Mouse (Mus musculus) v-Abl transformed pro-B cells (cell line): ENCODE results near the gene Pate2.

Source experiments
- in situ Hi-C, 2 experiments: fragments of 400-800 bp; cut with MboI; formaldehyde crosslinking; loops; one replicate each; pipeline ENCODE4 v1.15.1; 2025; ENCODE audit not compliant: unreplicated experiment in 2 of 2

Gene Pate2

GRCm38 (mm10) chr9:35569571-35570534, at the start of gene Pate2, which contains the start of gene Hyls1:
Gene Pate2 (plus strand): TSS chr9:35570284.
Gene Hyls1 (minus strand): TSS chr9:35570398.
- in situ Hi-C loops: loop anchor here (10.0 to 25.0 kb wide), 5 partner anchors 365 to 1767 kb away; partner anchors contain the start of genes Ccdc15 (in 1 of the 2), Srpr (in 1 of the 2), Stt3a (in 1 of the 2) and Tirap (in 1 of the 2)

- in situ Hi-C loops: loop anchor here in 1 of 2 experiments (25.0 kb wide), 1 partner anchor 1158 kb away; no protein-coding TSS in a partner anchor
These were observed 49.3 kb upstream of the Pate2 start for GRCm38 (mm10) chr9:35520631-35521348.

- in situ Hi-C loops: loop anchor here in 1 of 2 experiments (25.0 kb wide), 1 partner anchor 1160 kb away; no protein-coding TSS in a partner anchor
These were observed 47.8 kb upstream of the Pate2 start for GRCm38 (mm10) chr9:35522241-35522640.

- in situ Hi-C loops: loop anchor here in 1 of 2 experiments (25.0 kb wide), 1 partner anchor 1161 kb away; no protein-coding TSS in a partner anchor
These were observed 47.1 kb upstream of the Pate2 start for GRCm38 (mm10) chr9:35522821-35523515.

GRCm38 (mm10) chr9:35523541-35523940, 46.5 kb upstream of the Pate2 start:
- in situ Hi-C loops: loop anchor here in 1 of 2 experiments (25.0 kb wide), 1 partner anchor 1161 kb away; no protein-coding TSS in a partner anchor

GRCm38 (mm10) chr9:35523941-35524411, 46.1 kb upstream of the Pate2 start:
- in situ Hi-C loops: loop anchor here in 1 of 2 experiments (25.0 kb wide), 1 partner anchor 1162 kb away; no protein-coding TSS in a partner anchor

- in situ Hi-C loops: no loop called here
These were observed 40.9 kb upstream of the Pate2 start for GRCm38 (mm10) chr9:35529141-35529540.

GRCm38 (mm10) chr9:35529796-35530195, 40.3 kb upstream of the Pate2 start:
- in situ Hi-C loops: loop anchor here (5.0 to 10.0 kb wide), 4 partner anchors 83 to 545 kb away; partner anchors contain the start of gene Pate4 (in 2 of the 2)

- in situ Hi-C loops: loop anchor here (5.0 to 10.0 kb wide), 4 partner anchors 79 to 548 kb away; partner anchors contain the start of gene Pate4 (in 2 of the 2)
These were observed 36.8 kb upstream of the Pate2 start for GRCm38 (mm10) chr9:35533266-35533665.

- in situ Hi-C loops: loop anchor here (5.0 to 10.0 kb wide), 3 partner anchors 80 to 550 kb away; partner anchors contain the start of gene Pate4 (in 1 of the 2)
These were observed 35.0 kb upstream of the Pate2 start for GRCm38 (mm10) chr9:35535110-35535509.

GRCm38 (mm10) chr9:35535876-35536275, 34.2 kb upstream of the Pate2 start:
- in situ Hi-C loops: loop anchor here (5.0 to 10.0 kb wide), 3 partner anchors 79 to 551 kb away; partner anchors contain the start of gene Pate4 (in 1 of the 2)

- in situ Hi-C loops: loop anchor here (5.0 to 10.0 kb wide), 3 partner anchors 76 to 554 kb away; partner anchors contain the start of gene Pate4 (in 1 of the 2)
These were observed 30.9 kb upstream of the Pate2 start for GRCm38 (mm10) chr9:35539001-35539750.

- in situ Hi-C loops: no loop called here
These were observed 29.1 kb upstream of the Pate2 start for GRCm38 (mm10) chr9:35541024-35541423.

GRCm38 (mm10) chr9:35541488-35541887, 28.6 kb upstream of the Pate2 start:
- in situ Hi-C loops: no loop called here

- in situ Hi-C loops: no loop called here
These were observed 28.1 kb upstream of the Pate2 start for GRCm38 (mm10) chr9:35541941-35542340.

GRCm38 (mm10) chr9:35543099-35543860, 26.8 kb upstream of the Pate2 start:
- in situ Hi-C loops: no loop called here

- in situ Hi-C loops: no loop called here
These were observed 25.4 kb upstream of the Pate2 start for GRCm38 (mm10) chr9:35544666-35545065.

- in situ Hi-C loops: no loop called here
These were observed 24.4 kb upstream of the Pate2 start for GRCm38 (mm10) chr9:35545704-35546103.
